Mouse (Mus musculus): ENCODE results near the gene Kif21a. TPM values are rescaled to one million over a fixed set of nuclear protein-coding genes. Genes with fewer than 3 reads are reported as not detected.

Gene Kif21a
- polyA plus RNA-seq, 1 experiment from 2014 or later, result 13.3 TPM

Other genes with a start within 250 kb of the Kif21a start
- 9.2 and 10.1 TPM in 2 replicates for gene Abcd2, start 141.9 kb upstream of the Kif21a start, polyA plus RNA-seq (2014; fragmentation: Nextera tagmentation; extraction: Ambion mirVana)
- not detected in 2 replicates for gene CN725425, start 149.5 kb upstream of the Kif21a start, polyA plus RNA-seq (2014; fragmentation: Nextera tagmentation; extraction: Ambion mirVana)